Mouse (Mus musculus): ENCODE measurements at regions not wholly inside any gene's neighbourhood (a gene's known extent, or its start where the extent isn't known, plus 50 kb on each side); places are given as distances from the start of the nearest gene placed in this dataset.
"Not testable (repeated sequence)": the region's sequence is repeated elsewhere in the genome, so short reads cannot be mapped to it uniquely, and the experiment has no call there.

DNA sequence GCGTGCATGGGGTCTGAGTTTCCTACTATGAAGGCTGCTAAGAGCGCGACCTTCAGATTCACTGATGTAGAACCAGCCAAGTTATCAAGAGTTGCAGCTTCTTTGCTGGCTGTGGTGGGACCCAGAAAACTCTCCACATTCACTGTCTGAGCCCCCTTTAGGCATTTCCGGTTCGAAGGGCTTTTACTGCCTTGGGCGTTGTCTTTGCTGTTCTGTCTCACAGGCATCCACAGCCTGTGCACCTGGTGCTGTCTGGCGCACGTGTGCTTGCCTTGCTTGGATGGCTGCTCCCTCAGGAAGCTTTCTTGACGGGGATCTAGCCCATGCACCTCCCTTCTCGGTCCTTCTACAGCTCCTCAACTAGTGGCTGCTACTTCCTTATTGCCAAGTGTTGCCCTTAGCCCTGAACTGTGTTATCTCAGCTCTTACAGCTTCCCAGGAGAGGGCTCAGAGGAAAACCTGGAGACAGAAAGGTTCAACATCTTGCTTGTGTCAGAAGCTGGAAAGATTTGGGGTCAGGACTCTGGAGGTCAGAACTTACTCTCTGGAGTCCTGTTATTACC is 108.3 kb upstream of the Dyrk2 start:
- DNase-seq, result no peak

DNA sequence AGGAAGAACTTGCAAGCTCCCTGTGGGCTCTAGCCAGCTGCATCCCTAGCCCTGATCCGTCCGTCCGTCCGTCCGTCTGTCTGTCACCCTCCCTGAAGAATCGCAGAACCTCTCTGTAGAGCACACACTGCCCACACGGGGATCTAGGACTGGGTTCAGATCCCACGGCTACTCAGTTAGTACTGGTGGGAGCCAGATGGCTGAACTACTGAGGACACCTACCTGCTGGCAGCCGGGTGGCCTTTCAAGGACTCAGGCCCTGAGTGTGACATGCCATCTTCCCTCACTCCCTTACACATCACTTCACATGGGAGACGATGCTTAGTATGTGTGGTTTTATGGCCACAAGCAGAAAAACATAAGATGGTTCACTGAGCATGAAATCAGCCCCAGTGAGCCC is 106.4 kb upstream of the Dyrk2 start:
- DNase-seq, result no peak

DNA sequence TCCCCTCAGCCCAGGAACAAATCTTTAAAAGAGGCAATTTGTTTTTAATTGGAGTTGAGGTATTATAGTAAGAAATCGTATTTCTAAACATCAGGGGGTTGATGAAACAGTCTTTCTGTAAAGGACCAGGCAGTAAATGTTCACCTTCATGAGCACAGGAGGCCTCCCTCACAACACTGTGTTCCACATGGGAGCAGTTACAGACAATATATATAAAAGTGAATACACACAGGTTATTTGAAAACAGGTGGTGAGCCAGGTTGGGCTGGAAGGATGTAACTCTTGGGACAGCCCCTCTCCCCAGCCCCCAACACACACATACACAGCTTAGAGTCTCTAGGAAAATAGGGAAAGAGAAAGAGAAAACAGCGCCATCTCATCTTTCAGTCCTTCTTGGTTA is 105.8 kb upstream of the Dyrk2 start:
- no peak for DNase-seq

DNA sequence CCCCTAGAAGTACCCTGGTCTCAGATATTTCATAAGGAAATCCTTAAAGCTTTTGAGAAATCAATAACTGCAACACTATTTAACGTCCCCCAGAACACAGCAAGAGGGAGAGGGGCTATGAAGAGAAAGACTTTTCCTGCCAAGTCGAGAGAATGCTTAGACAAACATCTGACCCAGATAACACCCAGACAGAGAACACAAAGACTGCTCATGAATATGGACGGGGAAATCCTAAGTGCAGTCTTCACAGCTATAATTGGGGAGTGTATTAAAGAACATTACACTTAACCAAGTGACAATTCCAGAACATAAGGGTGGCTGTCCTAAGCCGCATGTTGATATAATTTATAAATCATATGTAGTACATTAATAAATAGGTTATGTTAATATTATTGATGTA is 103.3 kb upstream of the Dyrk2 start:
- DNase-seq, result no peak

DNA sequence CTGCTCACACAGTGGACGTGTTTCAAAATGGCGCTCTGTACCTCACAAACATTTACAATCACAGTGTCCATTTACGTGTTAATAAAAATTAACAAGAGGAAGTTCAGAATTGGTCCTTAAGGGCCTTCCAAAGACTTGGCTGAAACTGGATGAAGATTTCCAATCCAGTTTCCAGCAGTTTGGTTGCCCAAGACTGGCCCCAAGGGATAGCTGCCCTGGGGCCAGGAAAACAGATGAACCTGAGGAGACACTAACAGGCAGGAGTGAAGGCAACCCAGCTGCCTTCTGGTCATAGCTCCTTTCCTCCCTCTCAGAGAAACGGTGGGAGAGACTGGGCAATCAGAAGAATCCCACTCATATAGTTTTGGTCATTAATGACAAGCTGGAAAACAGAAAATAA is 102.6 kb upstream of the Dyrk2 start:
- no peak for DNase-seq

DNA sequence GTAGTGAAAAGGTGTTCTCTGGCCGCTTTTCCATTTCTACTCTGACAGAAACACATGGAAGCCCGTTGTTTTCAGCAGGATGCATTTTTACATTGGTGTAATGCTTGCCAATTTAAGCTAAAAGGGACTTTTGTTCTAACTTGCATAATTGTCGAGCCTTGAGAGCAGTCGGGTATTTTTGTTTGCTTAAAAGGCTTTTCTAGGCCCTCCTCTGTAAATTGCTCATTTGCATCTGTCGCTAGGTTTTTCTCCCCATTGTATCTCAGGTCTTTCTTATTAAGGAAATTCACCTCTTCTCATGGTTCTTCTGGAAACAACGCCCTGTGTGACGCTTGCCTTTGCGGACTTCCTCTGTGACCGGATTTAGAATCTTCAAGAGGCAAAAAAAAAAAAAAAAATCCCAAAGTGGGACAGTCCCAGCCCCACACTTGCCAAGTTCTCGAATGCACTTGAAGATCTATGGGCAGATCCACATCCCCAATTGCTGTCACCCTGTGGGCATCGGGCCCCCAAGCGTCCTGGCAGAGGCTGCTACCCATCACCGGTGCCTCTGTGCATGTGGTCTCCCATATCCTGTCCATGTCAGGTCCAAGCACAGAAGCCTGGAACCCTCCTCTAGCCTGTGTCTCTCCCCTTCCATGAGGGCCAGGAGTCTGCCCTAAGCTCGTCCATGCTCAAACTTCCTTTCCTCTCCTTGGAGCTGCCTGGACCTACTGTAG is 100.6 kb upstream of the Dyrk2 start:
- DNase-seq, result no peak

DNA sequence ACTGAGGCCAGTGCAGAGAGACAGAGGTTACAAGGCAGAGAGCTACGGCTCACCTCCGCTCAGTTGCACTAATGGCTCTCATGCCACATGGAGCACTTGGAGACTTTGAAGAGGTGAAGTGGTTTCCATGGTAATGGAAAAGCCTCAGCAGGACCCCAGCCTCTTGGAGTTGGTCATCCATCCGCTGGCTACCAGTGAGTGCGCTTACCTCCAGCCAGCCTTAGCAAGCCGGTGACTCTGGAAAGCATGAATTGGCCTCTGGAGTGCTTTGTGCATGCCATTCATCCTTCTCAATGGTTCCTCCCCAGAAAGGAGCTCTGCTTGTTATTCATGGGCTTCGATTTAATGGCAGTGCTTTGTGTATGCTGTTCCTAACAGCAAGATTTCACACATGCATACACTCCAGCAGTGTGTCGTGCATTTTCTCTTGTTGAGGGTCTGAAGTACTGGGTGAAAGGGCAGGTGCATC is 91.7 kb upstream of the Dyrk2 start:
- DNase-seq, result no peak

DNA sequence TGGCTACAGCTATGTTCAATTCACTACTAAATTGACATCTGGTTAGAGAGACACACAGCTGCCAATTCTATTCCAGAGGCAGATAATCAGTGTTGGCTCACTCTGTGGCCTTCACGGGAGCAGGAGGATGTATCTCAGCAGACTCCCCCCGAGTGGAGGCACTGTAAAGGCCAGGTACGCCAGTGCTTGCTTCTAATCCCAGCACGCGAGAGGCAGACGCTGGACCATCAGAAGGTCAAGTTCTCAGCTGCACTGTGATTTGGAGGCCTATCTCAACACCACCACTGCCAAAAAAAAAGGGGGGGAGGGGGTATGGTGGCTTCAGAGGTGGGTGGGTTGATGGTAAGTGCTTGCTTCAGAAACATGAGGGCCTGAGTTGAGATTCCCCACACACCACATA is 90.1 kb upstream of the Dyrk2 start:
- no peak for DNase-seq

DNA sequence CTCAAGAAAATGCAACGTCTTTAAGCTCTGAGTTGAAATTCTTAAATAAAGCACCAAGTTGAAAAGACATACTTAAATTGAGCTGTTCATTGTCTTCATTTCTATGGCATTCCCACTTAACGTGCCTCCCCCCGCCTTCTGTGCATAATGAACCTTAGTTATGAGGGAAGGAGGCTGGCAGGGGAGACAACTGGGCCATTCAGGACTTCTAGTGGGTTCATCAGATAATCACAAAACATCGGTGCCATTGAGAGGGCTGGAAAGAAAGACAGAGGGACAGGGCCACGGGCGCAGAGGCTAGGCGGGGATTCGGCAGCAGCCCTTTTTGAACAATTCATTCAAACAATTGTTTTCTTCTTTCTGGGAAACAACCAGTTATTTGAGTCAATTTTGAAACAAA is 89.6 kb upstream of the Dyrk2 start:
- DNase-seq, result no peak

DNA sequence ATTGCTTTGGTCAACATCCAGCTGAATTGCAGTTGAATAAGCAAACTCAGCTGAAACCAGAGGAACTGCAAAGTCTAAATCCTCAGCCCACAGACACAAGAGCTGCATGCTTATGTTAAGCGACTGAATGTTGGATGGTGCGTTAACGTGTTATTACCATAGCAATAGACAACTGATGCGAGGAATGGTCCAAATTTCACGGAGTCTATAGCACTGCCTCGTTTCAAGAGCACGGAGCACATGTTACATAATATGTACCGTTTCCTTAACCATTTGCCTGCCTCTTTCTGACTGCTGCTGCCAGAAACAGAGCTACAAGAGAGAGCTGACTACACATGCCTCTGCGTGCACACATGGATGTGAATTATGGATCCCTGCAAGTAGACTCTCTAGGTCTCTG is 86.3 kb upstream of the Dyrk2 start:
- no peak for DNase-seq

DNA sequence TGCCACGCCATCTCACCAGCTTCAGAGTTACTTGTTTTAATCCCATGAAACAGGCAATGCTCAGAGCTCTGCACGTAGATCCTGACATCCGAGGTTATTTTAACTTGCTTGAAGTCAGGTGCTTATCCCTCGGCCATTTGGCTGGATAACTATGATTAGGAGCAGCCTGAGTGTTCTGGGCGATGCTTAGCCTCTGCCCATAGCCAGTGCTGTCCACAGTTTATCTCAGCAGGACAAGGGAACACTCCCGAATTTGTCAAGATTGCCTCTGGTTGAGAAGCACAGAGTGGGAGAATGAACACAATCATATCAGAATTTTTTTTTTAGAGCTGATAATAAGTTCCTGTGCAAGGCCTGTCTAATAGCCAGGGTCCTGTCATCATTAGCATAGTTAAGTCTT is 83.4 kb upstream of the Dyrk2 start:
- DNase-seq, result no peak

DNA sequence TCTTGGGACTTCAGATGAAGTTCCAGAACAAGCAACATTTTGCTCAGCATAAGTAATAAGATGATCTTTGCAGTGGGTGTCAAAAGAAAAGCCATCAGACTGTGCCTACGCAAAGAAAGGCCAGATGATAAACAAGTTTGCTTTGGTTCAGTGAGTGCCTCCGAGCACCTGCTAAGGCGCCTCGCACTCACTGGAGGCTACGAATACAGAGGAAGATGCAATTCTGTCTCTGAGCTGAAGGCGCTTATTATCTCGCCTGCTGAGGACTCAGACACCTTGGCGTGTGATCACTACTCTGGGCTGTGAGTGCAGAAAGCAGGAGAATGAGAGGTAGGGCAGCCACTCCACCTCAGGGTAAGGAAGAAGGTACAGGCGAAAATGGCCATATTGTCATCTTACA is 82.7 kb upstream of the Dyrk2 start:
- no peak for DNase-seq

DNA sequence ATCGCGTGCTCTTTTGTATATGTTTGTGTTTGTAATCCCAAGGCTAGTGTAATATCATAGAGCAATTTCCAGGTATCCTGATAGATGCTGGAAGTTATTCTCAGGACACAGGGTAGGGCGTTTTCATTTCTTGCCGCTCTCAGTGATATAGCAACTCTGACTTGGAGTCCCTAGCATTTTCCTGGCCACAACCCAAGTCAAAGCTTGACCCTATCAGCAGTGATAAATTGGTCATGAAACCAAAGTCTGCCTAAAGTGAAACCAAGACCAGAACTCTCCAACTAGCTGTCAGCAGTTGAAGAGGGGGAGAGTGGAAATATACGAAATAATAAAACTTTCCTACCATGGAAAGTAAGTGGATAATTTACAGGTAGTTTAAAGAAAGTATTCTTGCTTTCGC is 77.7 kb upstream of the Dyrk2 start:
- peak; percentile 56 for DNase-seq

DNA sequence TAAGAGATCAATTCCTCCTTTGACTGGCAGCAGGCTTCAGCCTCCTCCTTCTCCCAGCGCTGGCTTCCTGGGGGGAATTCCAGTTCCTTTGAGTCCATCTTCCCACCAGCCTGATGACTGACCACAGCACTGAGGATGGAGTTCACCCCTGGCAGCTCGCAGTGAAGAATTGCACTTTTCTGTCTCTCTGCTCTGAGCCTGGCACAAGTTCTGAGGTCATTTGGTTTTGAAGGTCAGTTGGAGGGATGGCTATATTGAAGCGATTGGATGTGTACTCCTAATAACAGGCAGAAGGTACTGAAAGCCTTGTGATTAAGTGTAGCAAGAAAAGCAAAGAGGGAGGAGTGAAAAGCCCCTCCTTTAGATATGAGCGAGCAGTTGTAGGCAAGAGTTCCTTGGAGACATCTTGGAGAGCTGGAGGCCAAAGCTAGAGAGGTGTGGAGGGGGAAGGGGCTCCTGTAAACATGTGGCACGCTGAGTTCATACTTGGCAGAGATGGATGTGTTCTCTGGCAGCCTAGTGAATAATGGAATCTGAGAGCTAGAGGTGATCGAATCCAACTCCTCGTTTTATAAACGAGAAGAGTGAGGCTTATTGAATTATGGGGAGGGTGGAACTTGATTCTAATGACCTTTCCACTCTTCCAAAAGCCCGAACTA is 77.1 kb upstream of the Dyrk2 start:
- DNase-seq, result peak; percentile 23

DNA sequence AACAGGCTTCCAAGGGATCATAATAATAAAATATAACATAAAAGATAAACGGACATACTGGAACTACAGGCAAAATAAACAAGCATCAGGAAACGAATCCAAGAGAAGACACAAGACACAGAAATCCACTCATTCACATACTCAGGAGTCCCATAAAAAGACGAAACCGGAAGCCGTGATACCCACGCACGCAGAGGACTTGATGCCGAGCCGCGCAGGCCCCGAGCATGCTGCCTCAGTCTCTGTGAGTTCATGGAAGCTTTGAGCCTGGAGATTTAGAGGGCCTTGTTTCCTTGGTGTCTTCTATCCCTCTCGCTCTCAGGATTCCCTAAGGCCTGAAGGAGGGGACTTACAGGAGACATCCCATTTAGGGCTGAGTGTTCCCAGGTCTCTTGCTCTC is 57.3 kb upstream of the Dyrk2 start:
- DNase-seq, result no peak

DNA sequence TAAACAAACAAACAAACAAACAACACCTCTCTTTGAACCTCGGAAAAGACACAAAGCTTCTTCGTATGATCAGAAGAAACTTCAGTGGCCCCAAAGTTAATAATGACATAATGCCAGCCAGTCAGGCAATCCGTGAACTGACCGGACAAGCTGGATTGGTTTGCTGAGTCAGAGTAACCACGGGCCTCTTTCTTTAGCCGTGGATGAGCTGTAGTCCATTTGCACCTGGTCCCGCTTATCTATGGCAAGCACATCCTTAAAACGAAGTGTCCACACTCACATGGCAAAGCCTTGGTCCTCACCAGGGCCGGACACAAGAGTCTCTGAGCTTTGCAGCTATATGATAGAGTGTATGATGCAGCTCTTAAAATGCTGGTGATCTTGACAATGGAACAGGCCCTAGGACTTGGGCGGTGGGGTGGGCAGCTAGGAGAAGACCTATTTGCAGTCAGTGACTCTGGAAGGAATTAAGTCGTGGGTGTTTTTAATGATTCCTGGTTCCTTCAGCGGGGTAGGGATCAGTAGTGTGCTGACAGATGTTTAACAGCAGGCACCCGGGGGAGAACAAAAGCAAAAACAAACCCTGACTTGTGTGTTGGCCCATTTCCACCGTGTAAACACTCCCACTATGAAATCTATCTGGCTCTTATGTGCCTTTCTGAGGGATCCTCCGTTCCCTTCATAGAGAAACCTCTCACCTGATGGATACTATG is 53.6 kb upstream of the Dyrk2 start:
- no peak for DNase-seq

DNA sequence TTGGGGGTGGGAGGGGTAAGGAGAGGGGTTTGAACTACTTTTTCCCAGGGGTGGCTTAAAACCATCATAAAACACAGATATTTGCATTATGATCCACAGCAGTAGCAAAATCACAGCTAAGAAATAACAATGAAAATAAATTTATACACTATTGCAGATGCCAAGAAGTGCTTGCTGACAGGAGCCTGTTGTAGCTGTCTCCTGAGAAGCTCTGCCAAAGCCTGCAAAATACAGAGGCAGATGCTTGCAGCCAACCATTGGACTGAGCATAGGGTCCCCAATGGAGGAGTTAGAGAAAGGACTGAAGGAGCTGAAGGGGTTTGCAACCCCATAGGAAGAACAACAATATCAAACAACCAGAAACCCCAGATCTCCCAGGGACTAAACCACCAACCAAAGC is 52.1 kb upstream of the Dyrk2 start:
- not testable (repeated sequence) for DNase-seq
